Mouse (Mus musculus): Measurements from ENCODE around the gene Vgll4. TPM values are rescaled to one million over a fixed set of nuclear protein-coding genes. Genes with fewer than 3 reads are reported as not detected.

Vgll4 gene
- total RNA-seq, 1 experiment: 25.5 TPM

GRCm38 (mm10) chr6:114934045-114934444, 35.7 kb downstream of the Vgll4 start:
- H3K4me1 ChIP-seq (ENCODE audit: control insufficient read depth in 2 of 2, insufficient read depth in 2 of 2, low read length in 2 of 2, poor library complexity in 1 of 2): no peaks in the 10 kb centered on the region
- H3K9ac ChIP-seq (ENCODE audit: insufficient read depth, low read depth, low read length, poor library complexity, severe bottlenecking): no peak overlapping the region
- TF ChIP-seq CHD2 (IDR thresholded peaks at IDR 0.05; ENCODE audit: low read depth, low read length) (no peak), HCFC1 (IDR thresholded peaks at IDR 0.05; ENCODE audit: borderline replicate concordance, insufficient read depth, low read length) (no peak), ZC3H11A (IDR thresholded peaks at IDR 0.05; ENCODE audit: borderline replicate concordance, low read depth, low read length) (no peak), ZNF384 (IDR thresholded peaks at IDR 0.05; ENCODE audit: low read depth, low read length) (no peak), MAFK (IDR thresholded peaks at IDR 0.05; ENCODE audit: insufficient read depth, low read depth, low read length) (no peak)
- in situ Hi-C loops (cut with MboI; ENCODE audit: low sequenced_read_pairs in 2 of 2, unreplicated experiment in 2 of 2): loop anchor here in 1 of 2 experiments (5.0 kb wide), 1 partner anchor 73 kb away; no protein-coding TSS in a partner anchor
- no peaks in the 10 kb centered on the region for H3K9me3 ChIP-seq (ENCODE audit: control insufficient read depth, insufficient read depth, low read depth, low read length)
- H3K27ac ChIP-seq (ENCODE audit: insufficient read depth, low read depth, low read length, poor library complexity, severe bottlenecking): no peak overlapping the region
- no peak overlapping the region for H3K4me3 ChIP-seq (ENCODE audit: insufficient read depth in 1 of 2, low read depth in 1 of 2, low read length in 2 of 2, poor library complexity in 1 of 2, severe bottlenecking in 1 of 2)
- DNase-seq (ENCODE audit: low read depth, low spot score): no peak
- no peaks in the 10 kb centered on the region for H3K36me3 ChIP-seq (ENCODE audit: control insufficient read depth, insufficient read depth, low read length, poor library complexity, severe bottlenecking)

GRCm38 (mm10) chr6:114932991-114933392, 36.8 kb downstream of the Vgll4 start:
- Histone ChIP-seq H3K9me3 (ENCODE audit: control insufficient read depth, insufficient read depth, low read depth, low read length) (no peaks in the 10 kb centered on the region), H3K36me3 (ENCODE audit: control insufficient read depth, insufficient read depth, low read length, poor library complexity, severe bottlenecking) (no peaks in the 10 kb centered on the region), H3K9ac (ENCODE audit: insufficient read depth, low read depth, low read length, poor library complexity, severe bottlenecking) (no peak overlapping the region), H3K4me1 (ENCODE audit: control insufficient read depth in 2 of 2, insufficient read depth in 2 of 2, low read length in 2 of 2, poor library complexity in 1 of 2) (no peaks in the 10 kb centered on the region), H3K4me3 (ENCODE audit: insufficient read depth in 1 of 2, low read depth in 1 of 2, low read length in 2 of 2, poor library complexity in 1 of 2, severe bottlenecking in 1 of 2) (no peak overlapping the region), H3K27ac (ENCODE audit: insufficient read depth, low read depth, low read length, poor library complexity, severe bottlenecking) (no peak overlapping the region)
- in situ Hi-C loops (cut with MboI; ENCODE audit: low sequenced_read_pairs in 2 of 2, unreplicated experiment in 2 of 2): loop anchor here in 1 of 2 experiments (5.0 kb wide), 1 partner anchor 74 kb away; no protein-coding TSS in a partner anchor
- DNase-seq (ENCODE audit: low read depth, low spot score): no peak
- TF ChIP-seq ZC3H11A (IDR thresholded peaks at IDR 0.05; ENCODE audit: borderline replicate concordance, low read depth, low read length) (no peak), HCFC1 (IDR thresholded peaks at IDR 0.05; ENCODE audit: borderline replicate concordance, insufficient read depth, low read length) (no peak), ZNF384 (IDR thresholded peaks at IDR 0.05; ENCODE audit: low read depth, low read length) (no peak), CHD2 (IDR thresholded peaks at IDR 0.05; ENCODE audit: low read depth, low read length) (no peak), MAFK (IDR thresholded peaks at IDR 0.05; ENCODE audit: insufficient read depth, low read depth, low read length) (no peak)

- Histone ChIP-seq H3K9me3 (ENCODE audit: control insufficient read depth, insufficient read depth, low read depth, low read length) (no peaks in the 10 kb centered on the region), H3K36me3 (ENCODE audit: control insufficient read depth, insufficient read depth, low read length, poor library complexity, severe bottlenecking) (no peaks in the 10 kb centered on the region), H3K27ac (ENCODE audit: insufficient read depth, low read depth, low read length, poor library complexity, severe bottlenecking) (no peak overlapping the region), H3K4me1 (ENCODE audit: control insufficient read depth in 2 of 2, insufficient read depth in 2 of 2, low read length in 2 of 2, poor library complexity in 1 of 2) (no peaks in the 10 kb centered on the region), H3K9ac (ENCODE audit: insufficient read depth, low read depth, low read length, poor library complexity, severe bottlenecking) (no peak overlapping the region), H3K4me3 (ENCODE audit: insufficient read depth in 1 of 2, low read depth in 1 of 2, low read length in 2 of 2, poor library complexity in 1 of 2, severe bottlenecking in 1 of 2) (no peak overlapping the region)
- in situ Hi-C loops (cut with MboI; ENCODE audit: low sequenced_read_pairs in 2 of 2, unreplicated experiment in 2 of 2): loop anchor here in 1 of 2 experiments (5.0 kb wide), 1 partner anchor 75 kb away; no protein-coding TSS in a partner anchor
- DNase-seq (ENCODE audit: low read depth, low spot score): no peak
- TF ChIP-seq CHD2 (IDR thresholded peaks at IDR 0.05; ENCODE audit: low read depth, low read length) (no peak), HCFC1 (IDR thresholded peaks at IDR 0.05; ENCODE audit: borderline replicate concordance, insufficient read depth, low read length) (no peak), ZNF384 (IDR thresholded peaks at IDR 0.05; ENCODE audit: low read depth, low read length) (no peak), ZC3H11A (IDR thresholded peaks at IDR 0.05; ENCODE audit: borderline replicate concordance, low read depth, low read length) (no peak), MAFK (IDR thresholded peaks at IDR 0.05; ENCODE audit: insufficient read depth, low read depth, low read length) (no peak)
Observed at GRCm38 (mm10) chr6:114932116-114932500, 37.7 kb downstream of the Vgll4 start.

- in situ Hi-C loops (cut with MboI; ENCODE audit: low sequenced_read_pairs in 2 of 2, unreplicated experiment in 2 of 2): loop anchor here in 1 of 2 experiments (5.0 kb wide), 1 partner anchor 76 kb away; no protein-coding TSS in a partner anchor
- Histone ChIP-seq H3K27ac (ENCODE audit: insufficient read depth, low read depth, low read length, poor library complexity, severe bottlenecking) (no peak overlapping the region), H3K4me1 (ENCODE audit: control insufficient read depth in 2 of 2, insufficient read depth in 2 of 2, low read length in 2 of 2, poor library complexity in 1 of 2) (no peaks in the 10 kb centered on the region), H3K9me3 (ENCODE audit: control insufficient read depth, insufficient read depth, low read depth, low read length) (no peaks in the 10 kb centered on the region), H3K4me3 (ENCODE audit: insufficient read depth in 1 of 2, low read depth in 1 of 2, low read length in 2 of 2, poor library complexity in 1 of 2, severe bottlenecking in 1 of 2) (no peak overlapping the region), H3K36me3 (ENCODE audit: control insufficient read depth, insufficient read depth, low read length, poor library complexity, severe bottlenecking) (no peaks in the 10 kb centered on the region), H3K9ac (ENCODE audit: insufficient read depth, low read depth, low read length, poor library complexity, severe bottlenecking) (no peak overlapping the region)
- DNase-seq (ENCODE audit: low read depth, low spot score): no peak
- no peak for TF ChIP-seq ZC3H11A (IDR thresholded peaks at IDR 0.05; ENCODE audit: borderline replicate concordance, low read depth, low read length)
- TF ChIP-seq HCFC1 (IDR thresholded peaks at IDR 0.05; ENCODE audit: borderline replicate concordance, insufficient read depth, low read length): no peak
- no peak for TF ChIP-seq CHD2 (IDR thresholded peaks at IDR 0.05; ENCODE audit: low read depth, low read length)
- no peak for TF ChIP-seq ZNF384 (IDR thresholded peaks at IDR 0.05; ENCODE audit: low read depth, low read length)
- no peak for TF ChIP-seq MAFK (IDR thresholded peaks at IDR 0.05; ENCODE audit: insufficient read depth, low read depth, low read length)
Observed at GRCm38 (mm10) chr6:114931212-114932115, 38.3 kb downstream of the Vgll4 start.
